Mouse (Mus musculus) stomach, postnatal 0 days (tissue): ENCODE data around the gene Dclk2.

Source experiments
- CTCF ChIP-seq: IDR thresholded peaks from 2 replicates; pipeline ENCODE4 v1.5.1; 2016; ENCODE audit warnings: antibody characterized with exemption, low read depth, mild to moderate bottlenecking, moderate library complexity
- EP300 ChIP-seq: optimal IDR thresholded peaks from 2 replicates; pipeline ENCODE3; 2016; ENCODE audit warnings: antibody characterized with exemption

GRCm38 (mm10) chr3:86845578-86845977, 75.1 kb downstream of the Dclk2 start:
- TF ChIP-seq CTCF (no peak), EP300 (no peak)
